Mouse (Mus musculus): ENCODE measurements around the gene Ankrd12. TPM values are rescaled to one million over a fixed set of nuclear protein-coding genes. Genes with fewer than 3 reads are reported as not detected.

Gene Ankrd12
- polyA plus RNA-seq, 1 experiment: 5.9 TPM

- Histone ChIP-seq H3K36me3 (replicated peaks; ENCODE audit: low read length) (no peaks in the 10 kb centered on the region), H3K9me3 (no peaks in the 10 kb centered on the region), H3K27me3 (replicated peaks) (peaks cover 2% of the 10 kb centered on the region), H3K4me1 (peaks cover 29% of the 10 kb centered on the region), H3K4me3 (replicated peaks) (no peak overlapping the region)
- TF ChIP-seq FLI1 (IDR thresholded peaks at IDR 0.05; ENCODE audit: low read length) (no peak), GATA1 (IDR thresholded peaks at IDR 0.05; ENCODE audit: borderline replicate concordance, low read length) (no peak)
These were observed 119.7 kb downstream of the Ankrd12 start for GRCm38 (mm10) chr17:65956993-65957781.

GRCm38 (mm10) chr17:65956140-65956539 lies 120.7 kb downstream of the Ankrd12 start:
- peaks cover 39% of the 10 kb centered on the region for H3K4me1 ChIP-seq
- no peaks in the 10 kb centered on the region for H3K9me3 ChIP-seq
- H3K27me3 ChIP-seq (replicated peaks): peaks cover 2% of the 10 kb centered on the region
- no peak overlapping the region for H3K4me3 ChIP-seq (replicated peaks)
- TF ChIP-seq GATA1 (IDR thresholded peaks at IDR 0.05; ENCODE audit: borderline replicate concordance, low read length) (no peak), FLI1 (IDR thresholded peaks at IDR 0.05; ENCODE audit: low read length) (no peak)
- H3K36me3 ChIP-seq (replicated peaks; ENCODE audit: low read length): no peaks in the 10 kb centered on the region

DNA sequence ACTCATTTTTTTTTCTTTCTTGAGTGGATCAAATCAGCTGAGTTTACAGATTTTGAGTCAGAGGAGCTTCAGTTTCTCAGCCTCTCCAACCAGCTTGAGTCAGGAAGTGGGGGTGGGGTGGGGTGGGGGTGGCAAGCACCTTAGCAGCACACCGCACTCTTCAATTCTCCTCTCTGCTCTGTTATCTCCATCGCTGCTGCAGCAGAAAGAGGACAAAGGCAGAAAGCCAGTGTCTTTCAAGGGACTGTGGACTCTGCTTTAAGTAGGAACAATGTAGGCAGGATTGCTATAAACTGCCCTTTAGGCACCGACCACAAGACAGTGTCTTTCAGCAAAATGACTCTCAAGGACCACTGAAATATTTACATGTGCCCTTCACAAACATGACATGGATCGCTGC lies 122.9 kb downstream of the Ankrd12 start:
- no peaks in the 10 kb centered on the region for H3K27me3 ChIP-seq (replicated peaks)
- peak overlapping the region; percentile 18 for H3K4me3 ChIP-seq (replicated peaks)
- no peaks in the 10 kb centered on the region for H3K36me3 ChIP-seq (replicated peaks; ENCODE audit: low read length)
- H3K9me3 ChIP-seq: no peaks in the 10 kb centered on the region
- H3K4me1 ChIP-seq: peaks cover 55% of the 10 kb centered on the region
- TF ChIP-seq FLI1 (IDR thresholded peaks at IDR 0.05; ENCODE audit: low read length): no peak
- TF ChIP-seq GATA1 (IDR thresholded peaks at IDR 0.05; ENCODE audit: borderline replicate concordance, low read length): no peak

DNA sequence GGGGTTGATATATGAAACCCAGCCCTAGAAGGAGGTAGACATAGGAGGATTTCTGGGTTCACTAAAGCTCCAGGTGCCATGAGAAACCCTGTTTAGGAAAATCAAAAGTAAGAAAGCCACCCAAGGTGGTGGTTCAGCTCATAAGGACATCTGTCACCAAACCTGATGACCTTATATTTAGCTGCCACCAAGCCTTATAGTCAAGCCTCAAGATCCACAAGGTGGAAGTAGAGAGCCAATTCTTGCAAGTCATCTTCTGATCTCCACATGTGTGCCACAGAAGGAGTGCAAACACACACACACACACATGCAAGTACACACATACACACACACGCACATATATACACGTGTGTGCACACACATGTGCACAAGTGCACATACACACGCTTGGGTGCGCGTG lies 124.8 kb downstream of the Ankrd12 start:
- H3K36me3 ChIP-seq (replicated peaks; ENCODE audit: low read length): peaks cover 15% of the 10 kb centered on the region
- TF ChIP-seq FLI1 (IDR thresholded peaks at IDR 0.05; ENCODE audit: low read length) (no peak), GATA1 (IDR thresholded peaks at IDR 0.05; ENCODE audit: borderline replicate concordance, low read length) (no peak)
- H3K27me3 ChIP-seq (replicated peaks): no peaks in the 10 kb centered on the region
- H3K9me3 ChIP-seq: no peaks in the 10 kb centered on the region
- peak overlapping the region; percentile 3 for H3K4me3 ChIP-seq (replicated peaks)
- H3K4me1 ChIP-seq: peaks cover 46% of the 10 kb centered on the region

- Histone ChIP-seq H3K4me3 (replicated peaks) (peak within 1 kb of the TSS; percentile 94), H3K9me3 (no peaks in the 10 kb centered on the region), H3K36me3 (replicated peaks; ENCODE audit: low read length) (peaks cover 20% of the 10 kb centered on the region), H3K27me3 (replicated peaks) (no peaks in the 10 kb centered on the region), H3K4me1 (peaks cover 42% of the 10 kb centered on the region)
- TF ChIP-seq FLI1 (IDR thresholded peaks at IDR 0.05; ENCODE audit: low read length): no peak
- no peak for TF ChIP-seq GATA1 (IDR thresholded peaks at IDR 0.05; ENCODE audit: borderline replicate concordance, low read length)
These were observed 126.1 kb downstream of the Ankrd12 start, which contains the start of gene Twsg1 for GRCm38 (mm10) chr17:65950622-65951404. Gene Twsg1 (minus strand): TSS chr17:65951226.

GRCm38 (mm10) chr17:65950183-65950582 lies 126.7 kb downstream of the Ankrd12 start:
- Histone ChIP-seq H3K9me3 (no peaks in the 10 kb centered on the region), H3K36me3 (replicated peaks; ENCODE audit: low read length) (peaks cover 24% of the 10 kb centered on the region), H3K4me3 (replicated peaks) (peak overlapping the region; percentile 94), H3K27me3 (replicated peaks) (no peaks in the 10 kb centered on the region), H3K4me1 (peaks cover 42% of the 10 kb centered on the region)
- TF ChIP-seq FLI1 (IDR thresholded peaks at IDR 0.05; ENCODE audit: low read length) (no peak), GATA1 (IDR thresholded peaks at IDR 0.05; ENCODE audit: borderline replicate concordance, low read length) (no peak)

DNA sequence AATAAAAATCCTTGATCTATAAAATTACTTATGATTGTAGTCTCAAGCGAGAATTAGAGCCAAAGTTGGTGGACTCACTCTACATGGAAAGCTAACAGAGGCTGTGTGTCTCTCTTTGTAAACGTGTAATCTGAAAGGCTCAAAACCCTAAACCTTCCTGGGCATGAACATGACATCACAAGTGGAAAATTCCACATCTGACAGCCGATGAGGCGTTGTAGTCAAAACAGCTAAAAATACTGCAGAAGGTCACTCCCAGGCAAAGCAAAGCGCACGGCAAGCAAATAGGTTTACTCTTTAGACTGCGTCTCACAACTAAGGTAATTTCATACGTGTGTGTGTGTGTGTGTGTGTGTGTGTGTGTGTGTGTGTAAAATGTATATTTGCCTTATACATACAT lies 129.6 kb downstream of the Ankrd12 start:
- no peaks in the 10 kb centered on the region for H3K9me3 ChIP-seq
- TF ChIP-seq FLI1 (IDR thresholded peaks at IDR 0.05; ENCODE audit: low read length): no peak
- no peak for TF ChIP-seq GATA1 (IDR thresholded peaks at IDR 0.05; ENCODE audit: borderline replicate concordance, low read length)

GRCm38 (mm10) chr17:65945420-65945819 lies 131.5 kb downstream of the Ankrd12 start:
- H3K9me3 ChIP-seq: no peaks in the 10 kb centered on the region
- H3K4me3 ChIP-seq (replicated peaks): no peak overlapping the region
- peaks cover 28% of the 10 kb centered on the region for H3K36me3 ChIP-seq (replicated peaks; ENCODE audit: low read length)
- H3K27me3 ChIP-seq (replicated peaks): no peaks in the 10 kb centered on the region
- TF ChIP-seq GATA1 (IDR thresholded peaks at IDR 0.05; ENCODE audit: borderline replicate concordance, low read length): no peak
- peaks cover 24% of the 10 kb centered on the region for H3K4me1 ChIP-seq

More for the DNA sequence above, 129.6 kb downstream of the Ankrd12 start:
- no peaks in the 10 kb centered on the region for H3K27me3 ChIP-seq (replicated peaks)
- H3K4me3 ChIP-seq (replicated peaks): no peak overlapping the region
- H3K36me3 ChIP-seq (replicated peaks; ENCODE audit: low read length): peaks cover 28% of the 10 kb centered on the region
- H3K4me1 ChIP-seq: peaks cover 27% of the 10 kb centered on the region

GRCm38 (mm10) chr17:65942394-65942793 lies 134.5 kb downstream of the Ankrd12 start:
- TF ChIP-seq FLI1 (IDR thresholded peaks at IDR 0.05; ENCODE audit: low read length): no peak
- TF ChIP-seq GATA1 (IDR thresholded peaks at IDR 0.05; ENCODE audit: borderline replicate concordance, low read length): no peak
- no peak overlapping the region for H3K4me3 ChIP-seq (replicated peaks)
- no peaks in the 10 kb centered on the region for H3K27me3 ChIP-seq (replicated peaks)
- peaks cover 19% of the 10 kb centered on the region for H3K36me3 ChIP-seq (replicated peaks; ENCODE audit: low read length)
- no peaks in the 10 kb centered on the region for H3K9me3 ChIP-seq
- H3K4me1 ChIP-seq: peaks cover 22% of the 10 kb centered on the region

GRCm38 (mm10) chr17:65941275-65941674 lies 135.6 kb downstream of the Ankrd12 start:
- Histone ChIP-seq H3K36me3 (replicated peaks; ENCODE audit: low read length) (peaks cover 24% of the 10 kb centered on the region), H3K27me3 (replicated peaks) (no peaks in the 10 kb centered on the region), H3K4me1 (peaks cover 22% of the 10 kb centered on the region), H3K9me3 (0 out of 2 replicates have a peak, but pooled peaks cover 4% of the 10 kb centered on the region), H3K4me3 (replicated peaks) (no peak overlapping the region)
- TF ChIP-seq FLI1 (IDR thresholded peaks at IDR 0.05; ENCODE audit: low read length): no peak
- no peak for TF ChIP-seq GATA1 (IDR thresholded peaks at IDR 0.05; ENCODE audit: borderline replicate concordance, low read length)
